Mouse (Mus musculus) testis, postnatal 14 days (tissue): Measurements from ENCODE around the gene Tmem238l.

Source experiments
- DNase-seq: peaks from one replicate; pipeline ENCODE4 v3.0.0; 2021; ENCODE audit warnings: low spot score

The Tmem238l gene

GRCm38 (mm10) chr11:66956303-66956702 is at the start of gene Tmem238l:
Gene Tmem238l (plus strand): TSS chr11:66956638.
- peak; percentile 6 for DNase-seq

- no peak for DNase-seq
Observed at GRCm38 (mm10) chr11:66911811-66912210, 44.6 kb upstream of the Tmem238l start, which contains the start of gene Pirt. Gene Pirt (plus strand): TSS chr11:66911981.

GRCm38 (mm10) chr11:66912531-66913458 is 43.6 kb upstream of the Tmem238l start:
- DNase-seq = no peak

- DNase-seq = no peak
Observed at GRCm38 (mm10) chr11:66914249-66914648, 42.2 kb upstream of the Tmem238l start.

GRCm38 (mm10) chr11:66920012-66920411 is 36.4 kb upstream of the Tmem238l start:
- no peak for DNase-seq

- DNase-seq = no peak
Observed at GRCm38 (mm10) chr11:66924095-66924823, 32.2 kb upstream of the Tmem238l start.

GRCm38 (mm10) chr11:66928311-66928710 is 28.1 kb upstream of the Tmem238l start:
- no peak for DNase-seq

- DNase-seq = no peak
Observed at GRCm38 (mm10) chr11:66932827-66933599, 23.4 kb upstream of the Tmem238l start.

- no peak for DNase-seq
Observed at GRCm38 (mm10) chr11:66934428-66935173, 21.8 kb upstream of the Tmem238l start.

- no peak for DNase-seq
Observed at GRCm38 (mm10) chr11:66942011-66942410, 14.4 kb upstream of the Tmem238l start.

GRCm38 (mm10) chr11:66945224-66945767 is 11.1 kb upstream of the Tmem238l start:
- DNase-seq = no peak

- no peak for DNase-seq
Observed at GRCm38 (mm10) chr11:66946521-66946920, 9.9 kb upstream of the Tmem238l start.

- DNase-seq = no peak
Observed at GRCm38 (mm10) chr11:66946922-66947321, 9.5 kb upstream of the Tmem238l start.

GRCm38 (mm10) chr11:66960797-66961196 is 4.4 kb downstream of the Tmem238l start:
- no peak for DNase-seq

GRCm38 (mm10) chr11:66961447-66962176 is 5.2 kb downstream of the Tmem238l start:
- DNase-seq = no peak

GRCm38 (mm10) chr11:66963462-66963861 is 7.0 kb downstream of the Tmem238l start:
- no peak for DNase-seq

GRCm38 (mm10) chr11:66966500-66967116 is 10.2 kb downstream of the Tmem238l start:
- DNase-seq = no peak

- no peak for DNase-seq
Observed at GRCm38 (mm10) chr11:66968575-66968974, 12.1 kb downstream of the Tmem238l start.

GRCm38 (mm10) chr11:66973507-66973906 is 17.1 kb downstream of the Tmem238l start:
- no peak for DNase-seq
